ENCODE assay signal across 9 mouse cellular contexts in genomic region chr1:171849454-171849853, GRCm38 (mm10). TPM values are rescaled to one million over a fixed set of nuclear protein-coding genes. Genes with fewer than 3 reads are reported as not detected.
DNase-seq lines count a peak whose midpoint lies in the region; ATAC-seq lines count a peak whose summit lies in the region.
"Had no signal": no experiment of that assay in that cellular context is flagged by ENCODE, and none has a peak within 500 bp of the region (broad histone marks: within the 10 kb centered on the region; RNA-seq: fewer than 3 reads in every experiment).

No protein-coding gene starts in this region.

- no peaks in the 10 kb centered on the region for H3K9me3 ChIP-seq in liver, embryonic 16.5 days (replicated peaks; ENCODE audit: control insufficient read depth, low read length)
- H3K9me3 ChIP-seq: embryonic facial prominence, embryonic 12.5 days had no signal

- ATAC-seq in granulocyte monocyte progenitor cell, adult 5-6 weeks (replicated peaks; ENCODE audit: poor library complexity, severe bottlenecking), result peak; percentile 84
- peak; percentile 72 for ATAC-seq in liver, embryonic 16.5 days (ENCODE audit: low read depth)
- peak; percentile 94 for ATAC-seq in neutrophil, adult 5-6 weeks (ENCODE audit: extremely low read depth, insufficient number of reproducible peaks, low FRiP score, poor library complexity, severe bottlenecking)

- H3K9ac ChIP-seq in liver, embryonic 16.5 days (ENCODE audit: low read depth, low read length), result no peak overlapping the region
- H3K9ac ChIP-seq: embryonic facial prominence, embryonic 12.5 days had no signal

- H3K36me3 ChIP-seq in liver, embryonic 16.5 days (ENCODE audit: control insufficient read depth, insufficient read depth), result no peaks in the 10 kb centered on the region
- H3K36me3 ChIP-seq: embryonic facial prominence, embryonic 12.5 days had no signal

- intact Hi-C loops in left cerebral cortex, postnatal 10 days (cut with DNase I), result no loop called here

- WGBS in liver, embryonic 16.5 days (ENCODE audit: insufficient replicate concordance), result 31% methylated on average over 5 of the region's 5 CpGs

- no peaks in the 10 kb centered on the region for H3K27me3 ChIP-seq in liver, embryonic 16.5 days (ENCODE audit: control insufficient read depth, insufficient read depth, low read depth, low read length)
- H3K27me3 ChIP-seq: embryonic facial prominence, embryonic 12.5 days had no signal

- no peak overlapping the region for H3K4me2 ChIP-seq in liver, embryonic 16.5 days (ENCODE audit: low read depth, low read length)
- H3K4me2 ChIP-seq: embryonic facial prominence, embryonic 12.5 days had no signal

- H3K27ac ChIP-seq in liver, embryonic 16.5 days (ENCODE audit: low read length), result no peak overlapping the region
- H3K27ac ChIP-seq: embryonic facial prominence, embryonic 12.5 days had no signal

- no peak overlapping the region for H3K4me3 ChIP-seq in liver, embryonic 16.5 days (ENCODE audit: low read depth, low read length)
- H3K4me3 ChIP-seq: embryonic facial prominence, embryonic 12.5 days had no signal

- DNase-seq in left cerebral cortex, adult 9 months (ENCODE audit: low spot score in 2 of 2), result peak; percentile 33 to 42
- no peak for DNase-seq in left cerebral cortex, postnatal 10 days (ENCODE audit: extremely low spot score in 1 of 2, low spot score in 2 of 2)
- DNase-seq in embryo, embryonic 9.5 days (ENCODE audit: extremely low spot score), result no peak
- DNase-seq in thymus, postnatal 25 days, result no peak
- DNase-seq: kidney, postnatal 36 days had no signal

- H3K4me1 ChIP-seq in liver, embryonic 16.5 days (ENCODE audit: control insufficient read depth, low read depth, low read length), result no peaks in the 10 kb centered on the region; the same call in 1 of the 2 replicates
- H3K4me1 ChIP-seq: embryonic facial prominence, embryonic 12.5 days had no signal

RNA-seq across cellular contexts. Expression of gene Cd84, which starts 10.0 kb away (rescaled TPM):
- total RNA-seq in left cerebral cortex, postnatal 10 days (2021), result 1 to 10 TPM; 1.7 to 2.1 TPM
- 27.8 and 46.4 TPM in 2 replicates for total RNA-seq in granulocyte monocyte progenitor cell, adult 5-6 weeks (2014; fragmentation: Nextera tagmentation)
- total RNA-seq in granulocyte monocyte progenitor cell, adult 5-6 weeks (2017), result 65.1 and 76.7 TPM in 2 replicates
- polyA plus RNA-seq in liver, embryonic 16.5 days (2015; fragmentation: Nextera tagmentation; extraction: Ambion mirVana), result 6.4 and 7.3 TPM in 2 replicates
- total RNA-seq in neutrophil, adult 5-6 weeks (2017), result 346 and 366 TPM in 2 replicates

RNA-seq across cellular contexts. Expression of gene Gm10521, which starts 46.0 kb away (rescaled TPM):
- under 1 TPM in 1 of 2 experiments, not detected in 1; 0.13 TPM for total RNA-seq in left cerebral cortex, postnatal 10 days (2021)
- total RNA-seq in granulocyte monocyte progenitor cell, adult 5-6 weeks (2014; fragmentation: Nextera tagmentation), result 1.6 and 2.3 TPM in 2 replicates
- total RNA-seq in granulocyte monocyte progenitor cell, adult 5-6 weeks (2017), result 1.3 and 1.9 TPM in 2 replicates
- 0.05 TPM in 1 of 2 replicates, not detected in the other for polyA plus RNA-seq in liver, embryonic 16.5 days (2015; fragmentation: Nextera tagmentation; extraction: Ambion mirVana)
- total RNA-seq in neutrophil, adult 5-6 weeks (2017), result 46.8 and 52.7 TPM in 2 replicates
- polyA plus RNA-seq: embryonic facial prominence, embryonic 12.5 days had no signal

Comparison
In these comparisons a context has a peak if more than half of its experiments do, and no peak if none do; other contexts are left out.
1. DNase-seq: peak in left cerebral cortex, adult 9 months (2 of 2); none in left cerebral cortex, postnatal 10 days (0 of 2), embryo, embryonic 9.5 days (single experiment) and thymus, postnatal 25 days (single experiment).
2. RNA of gene Cd84, which starts 10.0 kb away (total RNA-seq): 346 to 366 TPM in neutrophil, adult 5-6 weeks and 27.8 to 76.7 TPM in granulocyte monocyte progenitor cell, adult 5-6 weeks; 1.7 to 2.1 TPM in left cerebral cortex, postnatal 10 days; every median in the first group is over 4 times any median in the second.
3. RNA of gene Gm10521, which starts 46.0 kb away (total RNA-seq): 46.8 to 52.7 TPM in neutrophil, adult 5-6 weeks; 1.3 to 2.3 TPM in granulocyte monocyte progenitor cell, adult 5-6 weeks and 0.13 TPM in left cerebral cortex, postnatal 10 days; every median in the first group is over 10 times any median in the second.
4. Peak in every context shown above with its lines, with median percentiles within 50 percentile points of each other: ATAC-seq.